Comparison of ENCODE assay signal across 13 mouse cellular contexts in genomic region chr2:13557145-13558030, GRCm38 (mm10). TPM values are rescaled to one million over a fixed set of nuclear protein-coding genes. Genes with fewer than 3 reads are reported as not detected.
A peak's percentile ranks its signal among the peaks of the same experiment; 100 is the strongest.
DNase-seq lines count a peak whose midpoint lies in the region; TF ChIP-seq lines count a peak whose summit lies in the region.
"Had no signal": no experiment of that assay in that cellular context is flagged by ENCODE, and none has a peak within 500 bp of the region (broad histone marks: within the 10 kb centered on the region; RNA-seq: fewer than 3 reads in every experiment).

No protein-coding gene starts in this region.

- intact Hi-C loops in heart, postnatal 25 days (cut with DNase I): no loop called here

- no peaks in the 10 kb centered on the region for H3K36me3 ChIP-seq in myocyte (ENCODE audit: control insufficient read depth, insufficient read depth)
- H3K36me3 ChIP-seq: forebrain, embryonic 10.5 days had no signal

- H3ac ChIP-seq in myocyte (ENCODE audit: control insufficient read depth, insufficient read length): no peak overlapping the region

- TF ChIP-seq POLR2A in myocyte (IDR thresholded peaks at IDR 0.05; ENCODE audit: insufficient read length, low read depth): no peak

- H3K79me2 ChIP-seq in myocyte (ENCODE audit: control insufficient read depth, insufficient read depth): no peaks in the 10 kb centered on the region

- no peaks in the 10 kb centered on the region for H3K27me3 ChIP-seq in myocyte (ENCODE audit: control insufficient read depth, insufficient read depth, insufficient read length)

- peak overlapping the region; percentile 1 for H3K4me3 ChIP-seq in myocyte
- H3K4me3 ChIP-seq: forebrain, embryonic 10.5 days had no signal

- DNase-seq in heart, adult 18-20 months: peak; percentile 36 to 45
- no peak for DNase-seq in heart, postnatal 25 days (ENCODE audit: low spot score)
- DNase-seq in CD8-positive naive resting alpha-beta T cell, adult 2 months (ENCODE audit: low read depth in 2 of 2, low spot score in 2 of 2): peak; percentile 29
- DNase-seq in fibroblast of lung, adult 2 months (ENCODE audit: low read depth): peak; percentile 87
- DNase-seq in thymus, postnatal 10 days (ENCODE audit: low spot score in 2 of 2): no peak
- no peak for DNase-seq in cerebellum, adult 8-10 months
- no peak for DNase-seq in thymus, postnatal 14 days
- DNase-seq: adrenal gland, postnatal 10 days; cerebellum, adult 9-10 months; kidney, adult 8-10 months; layer of hippocampus, postnatal 36 days had no signal

- H3K4me2 ChIP-seq in myocyte (ENCODE audit: low read depth): peak overlapping the region; percentile 84

TF ChIP-seq in myocyte, 11 proteins besides CTCF, POLR2A, EP300 and RAD21:
- no peak for TF ChIP-seq POLR2AphosphoS2 (IDR thresholded peaks at IDR 0.05; ENCODE audit: insufficient read length, low read depth)
- TF ChIP-seq E2F4 (IDR thresholded peaks at IDR 0.05; ENCODE audit: insufficient read depth): no peak
- TF ChIP-seq SRF (IDR thresholded peaks at IDR 0.05; ENCODE audit: control insufficient read depth, insufficient read length, low read depth): no peak
- TF ChIP-seq USF1 (IDR thresholded peaks at IDR 0.05; ENCODE audit: low read depth): no peak
- no peak for TF ChIP-seq TCF12 (IDR thresholded peaks at IDR 0.05; ENCODE audit: insufficient read depth, poor library complexity, severe bottlenecking)
- TF ChIP-seq MYOG (IDR thresholded peaks at IDR 0.05; ENCODE audit: control insufficient read depth in 1 of 3, insufficient read depth in 1 of 3, insufficient read length in 2 of 3, low read depth in 2 of 3): no peak
- no peak for TF ChIP-seq REST (IDR thresholded peaks at IDR 0.05; ENCODE audit: insufficient read depth, insufficient read length)
- TF ChIP-seq MAX (IDR thresholded peaks at IDR 0.05; ENCODE audit: low read depth): no peak
- TF ChIP-seq MYOD1 (IDR thresholded peaks at IDR 0.05; ENCODE audit: control insufficient read depth in 1 of 3, insufficient read length in 2 of 3, low read depth in 2 of 3): no peak
- TF ChIP-seq TCF3 (IDR thresholded peaks at IDR 0.05; ENCODE audit: insufficient read length, low read depth): no peak
- no peak for TF ChIP-seq CEBPB (IDR thresholded peaks at IDR 0.05; ENCODE audit: insufficient read depth, poor library complexity, severe bottlenecking)

RNA-seq across cellular contexts. Expression of gene Trdmt1, which starts 12.9 kb away (rescaled TPM):
- 1 to 10 TPM; 5.2 to 6.7 TPM for total RNA-seq in heart, adult 18-20 months (2021)
- total RNA-seq in heart, postnatal 25 days (2021): 1 to 10 TPM; 6.8 to 8.6 TPM
- polyA plus RNA-seq in myocyte (2012; fragmentation: generic; extraction: Trizol): 2.2 TPM

RNA-seq across cellular contexts. Expression of gene Vim, which starts 16.3 kb away (rescaled TPM):
- 100 to 1,000 TPM; 296 to 301 TPM for total RNA-seq in heart, adult 18-20 months (2021)
- 100 to 1,000 TPM; 334 to 431 TPM for total RNA-seq in heart, postnatal 25 days (2021)
- polyA plus RNA-seq in myocyte (2012; fragmentation: generic; extraction: Trizol): 3,783 TPM

Comparison
In these comparisons a context has a peak if more than half of its experiments do, and no peak if none do; other contexts are left out.
1. DNase-seq: peak in heart, adult 18-20 months (2 of 2), CD8-positive naive resting alpha-beta T cell, adult 2 months (2 of 2) and fibroblast of lung, adult 2 months (single experiment); none in heart, postnatal 25 days (single experiment), thymus, postnatal 10 days (0 of 2), cerebellum, adult 8-10 months (single experiment) and thymus, postnatal 14 days (single experiment).